Mouse (Mus musculus) liver, adult (tissue): ENCODE data around the gene Atp6v0d1.

Source experiments
- GATA4 ChIP-seq: IDR thresholded peaks from 2 replicates; pipeline ENCODE4 v1.6.1; 2014; ENCODE audit warnings: mild to moderate bottlenecking, low read length; ENCODE audit not compliant: insufficient replicate concordance

Gene Atp6v0d1

DNA sequence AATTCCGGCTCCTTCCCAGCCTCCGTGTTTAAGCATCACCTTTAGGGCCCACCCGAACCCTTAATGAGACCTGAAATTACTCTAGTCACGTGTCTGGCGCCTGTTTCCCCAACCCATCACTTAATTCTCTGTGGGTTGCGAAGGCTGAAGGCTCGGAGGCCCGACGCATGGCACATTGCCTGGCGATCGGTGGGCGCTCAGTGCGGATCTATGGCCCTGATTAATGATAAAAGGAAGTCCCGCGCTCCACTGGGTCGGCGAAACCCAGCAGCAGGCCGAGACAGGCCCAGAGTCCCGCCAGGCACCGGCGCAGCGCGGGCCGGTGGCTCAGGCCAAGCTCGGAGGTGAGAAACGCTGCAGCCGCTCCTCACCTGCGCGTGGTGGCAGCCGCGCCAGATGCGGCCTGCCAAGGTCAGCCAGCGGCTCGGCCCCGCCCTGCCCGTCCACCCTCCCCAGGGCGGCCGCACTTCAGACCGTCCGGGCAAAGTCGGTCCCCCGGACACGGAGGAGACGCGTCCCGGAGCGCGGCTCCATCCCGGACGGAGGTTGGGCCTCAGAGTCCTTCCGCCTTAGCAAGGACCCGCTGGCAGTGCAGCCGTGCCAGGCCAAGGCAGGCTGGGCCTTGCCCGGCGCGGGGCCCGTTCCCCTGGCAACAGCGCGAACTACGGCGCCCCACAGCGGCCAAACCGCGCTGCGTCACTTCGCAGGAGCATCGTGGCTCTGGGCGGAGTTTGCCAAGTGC lies 69.2 kb downstream of the Atp6v0d1 start, which contains the start of gene Zdhhc1:
Gene Zdhhc1, minus strand, starts transcription at position 464 of the 742 bp plus-strand sequence.
- TF ChIP-seq GATA4: no peak

DNA sequence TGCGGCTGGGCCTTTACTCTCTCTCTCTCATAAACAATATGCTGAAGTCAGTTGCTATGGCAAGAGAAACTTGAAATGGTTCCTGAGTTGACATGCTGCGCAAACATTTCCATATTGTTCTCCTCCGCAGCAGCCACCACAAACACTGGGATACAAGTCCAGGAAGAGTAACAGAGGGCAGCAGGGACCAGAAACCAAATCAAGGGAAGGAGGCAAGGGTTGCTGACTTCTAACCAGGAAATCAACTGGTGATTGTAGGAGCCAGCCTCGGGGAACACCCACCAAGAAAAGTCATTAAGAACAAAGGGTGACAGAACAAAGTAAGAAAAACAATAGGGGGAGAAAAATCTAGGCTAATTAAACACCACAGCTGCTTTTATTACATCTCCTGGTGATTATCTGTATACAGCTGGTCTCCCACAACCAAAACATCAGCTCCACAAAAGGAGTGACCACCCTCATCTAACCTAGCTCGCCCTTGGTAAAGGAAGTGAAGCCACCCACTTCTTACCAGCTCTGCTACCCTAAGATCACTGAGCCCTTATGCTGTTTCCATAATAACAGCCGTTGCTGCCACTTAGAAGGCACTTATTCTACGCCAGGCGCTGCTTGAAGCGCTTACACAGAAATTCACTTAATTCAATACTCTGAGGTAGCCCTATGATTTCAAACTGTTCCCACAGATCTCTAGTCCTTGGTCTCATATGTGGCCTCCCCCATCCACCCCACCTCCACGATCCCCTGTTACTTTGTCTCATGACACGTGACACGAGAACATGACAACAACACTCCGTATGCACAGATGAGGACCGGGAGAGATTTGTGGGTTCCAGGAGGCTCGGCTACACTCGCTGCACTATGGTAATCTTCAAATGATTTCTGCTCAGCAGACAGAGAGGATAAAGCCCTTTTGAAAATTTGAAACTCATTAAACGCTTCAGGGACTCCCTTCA lies 70.2 kb downstream of the Atp6v0d1 start:
- no peak; the same call in 1 of the 2 replicates for TF ChIP-seq GATA4

DNA sequence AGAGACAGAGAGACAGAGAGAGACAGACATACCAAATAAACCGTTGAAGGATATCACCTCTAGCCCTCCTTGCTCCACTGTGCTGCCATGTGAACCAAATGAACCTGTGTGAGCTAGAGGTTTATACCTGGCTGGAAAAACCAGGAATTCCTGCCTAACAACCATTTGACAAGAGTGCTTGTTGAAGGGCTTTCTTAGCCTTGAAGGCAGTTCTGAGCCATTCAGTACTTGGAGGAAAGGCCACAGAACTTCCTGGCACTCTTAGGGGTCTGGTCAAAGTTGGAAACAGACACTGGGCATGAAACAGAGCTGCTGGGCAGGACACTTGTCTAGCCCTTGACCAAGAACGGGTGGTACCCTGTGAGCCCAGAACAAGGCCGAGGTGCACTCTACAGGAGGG lies 71.3 kb downstream of the Atp6v0d1 start:
- TF ChIP-seq GATA4: no peak

DNA sequence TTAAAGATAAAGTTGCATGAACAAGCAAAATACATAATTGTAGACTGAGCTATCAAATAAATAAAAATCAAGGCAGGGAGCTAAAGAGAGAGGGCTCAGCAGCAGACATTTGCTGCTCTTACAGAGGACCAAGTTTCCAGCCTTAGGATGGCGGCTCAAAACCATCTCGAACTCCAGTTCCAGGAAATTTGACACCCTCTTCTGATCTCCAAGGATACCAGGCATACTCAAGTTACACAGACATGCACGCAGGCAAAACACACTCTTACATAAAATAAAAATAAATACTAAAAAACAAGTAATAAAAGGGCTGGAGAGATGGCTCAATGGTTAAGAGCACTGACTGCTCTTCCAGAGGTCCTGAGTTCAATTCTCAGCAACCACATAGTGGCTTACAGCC lies 72.4 kb downstream of the Atp6v0d1 start:
- TF ChIP-seq GATA4: no peak

DNA sequence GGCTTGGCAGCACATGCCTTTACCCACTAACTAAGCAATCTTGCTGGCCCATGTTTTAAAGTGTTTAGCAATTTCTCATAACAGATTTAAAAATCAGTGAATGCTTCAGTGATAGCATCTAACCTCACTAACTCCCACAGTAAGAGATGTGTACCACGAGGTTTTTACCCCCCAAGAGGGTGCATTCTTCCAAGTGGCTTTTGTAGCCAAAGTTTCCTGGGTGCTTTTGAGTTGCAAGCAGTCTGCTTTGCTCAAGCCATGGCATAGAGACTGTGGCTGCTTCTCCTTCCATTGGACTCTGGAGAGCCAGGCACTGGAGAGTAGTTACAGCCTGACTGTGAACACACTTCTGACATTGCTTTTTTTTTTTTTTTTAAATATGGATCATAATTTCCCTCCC lies 76.6 kb downstream of the Atp6v0d1 start:
- TF ChIP-seq GATA4: no peak

DNA sequence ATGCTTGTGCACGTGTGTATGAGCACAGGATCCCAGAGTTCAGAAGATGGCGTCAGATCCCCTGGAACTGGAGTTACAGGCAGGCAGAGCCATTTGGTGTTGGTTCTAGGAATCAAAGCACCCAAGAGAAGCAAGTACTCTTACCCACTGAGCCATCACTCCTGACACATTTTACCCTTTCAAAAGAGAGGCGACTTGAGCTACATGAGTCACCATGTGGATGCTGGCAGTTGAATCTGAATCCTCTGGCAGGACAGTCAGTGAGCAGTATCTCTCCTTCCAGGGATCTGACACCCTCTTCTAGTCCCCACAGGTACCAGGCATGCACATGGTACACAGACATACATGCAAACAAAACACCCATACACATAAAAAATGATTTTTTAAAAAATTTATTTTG lies 77.8 kb downstream of the Atp6v0d1 start:
- no peak for TF ChIP-seq GATA4

DNA sequence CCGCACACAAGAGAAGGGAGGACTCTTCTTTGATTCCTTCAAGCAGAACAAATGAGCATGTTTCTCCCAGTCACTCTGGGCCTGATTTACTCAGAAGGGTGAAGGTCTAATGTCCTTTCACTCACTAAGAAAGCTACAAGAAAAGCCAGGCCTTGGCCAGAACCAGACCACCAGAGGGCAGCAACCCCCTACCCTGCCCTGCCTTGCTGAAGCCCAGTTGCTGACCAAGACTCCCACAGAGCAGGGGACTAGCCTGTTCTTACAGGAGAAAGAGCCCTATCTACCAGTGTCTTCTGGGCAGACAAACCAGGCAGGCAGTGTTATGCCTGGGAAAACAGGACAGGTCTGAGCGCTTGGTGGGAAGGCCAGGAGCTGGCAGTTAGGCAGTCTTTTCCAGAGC lies 81.5 kb downstream of the Atp6v0d1 start:
- no peak for TF ChIP-seq GATA4

DNA sequence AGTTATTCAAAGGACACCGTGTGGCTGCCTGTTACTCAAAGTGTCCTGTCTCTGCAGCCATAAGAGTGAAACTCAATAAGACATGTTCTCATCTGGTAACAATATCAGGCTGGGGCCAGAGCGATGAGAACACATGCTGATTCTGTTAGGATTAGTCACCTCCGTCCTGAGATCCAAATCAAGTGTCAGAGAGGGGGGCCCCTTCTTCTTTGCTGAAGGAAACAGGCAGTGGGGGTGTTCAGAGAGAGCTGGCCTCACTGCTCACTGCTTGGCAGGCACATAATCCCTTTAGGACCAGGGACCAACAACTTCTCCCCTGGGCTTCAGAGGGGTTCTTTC lies 81.8 kb downstream of the Atp6v0d1 start:
- TF ChIP-seq GATA4: no peak

DNA sequence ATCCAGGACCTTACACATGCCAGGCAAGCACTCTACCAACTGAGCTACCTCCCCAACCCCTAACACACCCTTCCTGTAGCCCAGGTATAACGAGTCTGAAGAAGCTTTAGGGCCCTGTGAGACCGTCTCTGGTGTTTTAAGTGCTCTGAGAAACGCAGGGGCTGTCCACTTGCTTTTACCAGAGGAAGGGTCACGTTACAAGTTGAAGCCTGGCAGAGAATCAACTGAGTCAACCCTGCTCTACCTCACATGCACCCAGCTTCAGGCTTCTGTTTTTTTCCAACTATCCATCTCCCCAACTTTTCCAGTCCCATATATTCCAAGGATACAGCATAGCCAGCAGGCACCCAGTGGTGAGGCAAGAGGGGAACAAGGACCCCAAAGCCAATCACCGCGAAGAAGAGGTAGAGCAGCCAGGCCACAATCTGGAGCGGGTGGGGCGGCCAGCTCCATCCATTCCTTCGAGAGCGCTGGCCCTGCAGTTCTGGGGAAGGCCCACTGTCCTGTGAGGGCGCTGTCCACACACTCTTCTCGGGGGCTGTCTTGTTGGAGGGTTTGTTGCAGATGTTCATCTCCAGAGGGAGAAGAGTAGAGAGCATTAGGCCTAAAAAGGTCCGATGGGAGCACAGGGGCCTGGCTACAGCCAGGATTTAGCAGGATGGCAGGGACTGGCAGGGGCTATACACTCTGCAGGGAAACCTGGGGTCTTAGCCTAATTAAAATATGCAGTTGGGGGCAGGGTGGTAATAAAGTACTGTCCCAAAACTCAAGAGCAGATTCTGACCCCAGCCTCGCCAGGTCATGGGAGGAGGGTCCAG lies 82.4 kb downstream of the Atp6v0d1 start:
- TF ChIP-seq GATA4: no peak

DNA sequence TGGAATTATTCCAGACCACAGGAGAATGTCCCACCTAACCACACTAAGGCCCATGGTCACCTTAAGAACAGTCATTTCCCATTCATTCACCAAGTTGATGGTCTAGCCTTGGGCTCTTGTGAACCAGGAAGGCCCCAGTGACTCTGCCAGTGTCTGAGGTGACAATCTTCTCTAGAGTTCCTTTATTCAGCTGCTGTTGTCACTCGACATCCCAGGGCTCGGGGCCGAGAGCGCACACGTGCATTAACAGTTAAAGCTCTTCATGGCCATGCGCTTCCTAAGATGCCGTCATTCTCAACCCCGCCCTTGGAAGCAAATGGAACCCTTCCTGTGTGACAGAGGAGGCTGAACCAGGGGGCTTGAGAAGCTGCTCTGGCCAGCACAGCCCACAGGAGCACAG lies 83.7 kb downstream of the Atp6v0d1 start:
- TF ChIP-seq GATA4: no peak

DNA sequence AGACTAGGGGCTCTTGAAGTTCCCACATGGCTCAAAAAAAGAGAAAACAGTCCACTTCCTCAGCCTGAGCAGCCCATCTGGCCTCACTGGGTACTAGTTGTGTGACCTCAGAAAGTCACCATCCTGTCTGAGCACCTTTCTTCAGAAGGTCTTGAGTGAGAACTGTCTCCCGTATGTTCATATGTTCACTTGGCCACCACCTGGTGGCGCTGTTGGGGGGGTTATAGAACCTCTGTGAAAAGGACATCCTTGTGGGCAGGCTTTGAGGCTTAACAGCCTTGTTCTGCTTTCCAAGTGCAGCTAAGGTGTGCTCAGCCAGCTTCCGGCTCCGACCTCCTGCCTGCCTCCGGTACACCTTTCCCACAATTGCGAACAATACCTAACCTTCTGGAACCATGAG lies 84.4 kb downstream of the Atp6v0d1 start:
- TF ChIP-seq GATA4: no peak

DNA sequence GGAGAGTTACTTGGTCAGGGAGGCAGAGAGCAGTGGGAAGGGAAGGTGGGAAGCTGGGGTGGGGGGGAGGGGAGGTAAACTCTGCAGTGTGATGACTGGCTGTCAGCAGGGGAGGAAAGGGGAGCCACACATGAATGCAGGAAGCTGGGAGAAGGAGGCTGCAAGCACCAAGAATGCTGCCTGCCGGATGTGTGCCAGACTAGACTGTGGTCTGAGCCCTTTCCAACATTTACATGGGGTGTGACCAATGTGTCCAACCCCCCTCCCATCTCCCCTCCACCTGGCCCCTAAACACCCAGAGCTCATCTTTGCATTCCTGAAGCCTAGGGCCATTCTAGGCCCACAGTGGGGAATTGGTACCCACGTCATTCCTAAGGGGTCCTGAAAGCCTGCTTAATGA lies 84.8 kb downstream of the Atp6v0d1 start:
- TF ChIP-seq GATA4: no peak

DNA sequence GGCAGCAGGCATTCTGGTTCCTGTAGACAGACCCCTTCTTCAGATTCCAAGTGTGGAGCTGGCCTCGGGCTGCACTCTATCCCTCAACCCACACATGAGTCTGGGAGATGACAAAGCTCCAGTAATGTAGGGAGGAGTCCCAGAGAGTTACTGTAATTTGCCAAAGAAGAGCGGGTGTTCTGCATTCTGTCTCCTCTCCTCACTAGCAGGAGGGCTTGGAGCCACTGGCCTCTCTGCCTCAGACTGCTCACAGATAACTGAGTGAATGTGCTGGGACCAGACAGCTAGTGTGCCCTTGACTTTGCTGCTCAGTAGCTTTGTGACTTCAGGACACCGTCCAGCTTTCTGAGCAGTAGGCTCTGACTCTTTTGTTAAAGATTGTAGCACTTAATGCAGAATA lies 88.1 kb downstream of the Atp6v0d1 start:
- no peak for TF ChIP-seq GATA4

DNA sequence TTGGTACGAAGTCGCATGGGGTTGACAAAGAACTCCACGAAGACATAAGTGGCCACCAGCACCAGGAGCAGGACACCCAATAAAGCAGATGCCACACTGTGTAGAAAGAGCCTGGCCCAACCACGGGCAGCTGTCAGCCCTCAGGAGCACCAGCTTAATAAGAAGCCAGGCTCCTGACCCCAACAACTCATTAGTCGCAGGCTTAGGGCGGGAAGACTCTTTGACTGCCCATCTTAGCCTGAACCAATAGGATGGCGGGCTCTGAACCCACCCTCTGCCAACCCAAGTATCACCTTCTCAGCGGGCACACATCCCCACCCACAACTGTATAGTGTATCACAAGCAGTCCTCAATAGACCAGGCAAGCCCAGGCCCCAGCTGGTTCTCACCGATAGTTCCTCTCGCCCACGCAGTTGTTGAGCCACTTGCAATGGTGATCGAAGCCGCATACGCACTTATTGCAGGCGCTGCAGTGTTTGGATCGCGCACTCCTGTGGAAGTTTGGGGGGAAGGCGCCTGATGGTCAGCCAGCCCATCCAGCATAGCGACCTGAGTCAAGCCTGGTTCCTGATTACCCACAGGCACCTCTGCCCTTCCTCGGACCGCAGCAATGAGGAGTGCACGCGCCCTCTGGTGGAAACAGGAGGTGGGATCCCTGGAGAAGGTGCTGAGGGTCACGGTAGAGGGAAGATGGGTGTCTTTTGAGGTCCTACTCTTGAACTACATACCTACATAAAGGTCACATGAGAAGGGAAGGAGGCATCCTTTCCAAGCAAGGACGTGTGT lies 89.0 kb downstream of the Atp6v0d1 start:
- no peak for TF ChIP-seq GATA4

DNA sequence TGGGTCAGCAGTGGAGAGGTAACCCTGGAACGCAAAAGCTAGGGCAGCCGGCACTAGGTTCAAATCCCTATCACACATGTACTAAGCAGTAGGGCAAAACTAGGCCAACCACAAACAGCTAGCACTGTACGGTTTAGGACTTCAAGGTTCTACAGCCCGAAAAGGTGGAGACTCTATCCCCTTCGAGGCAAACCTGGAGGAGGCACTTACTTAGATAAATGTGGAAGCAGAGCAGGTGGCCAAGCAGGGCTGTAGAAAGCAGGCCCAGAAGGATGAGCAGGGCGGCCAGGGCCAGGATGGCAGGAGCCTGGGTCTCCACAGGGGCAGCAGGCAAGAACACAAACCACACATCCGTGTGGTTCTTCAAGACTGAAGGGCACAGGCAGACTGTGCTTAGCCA lies 89.7 kb downstream of the Atp6v0d1 start:
- TF ChIP-seq GATA4: no peak

DNA sequence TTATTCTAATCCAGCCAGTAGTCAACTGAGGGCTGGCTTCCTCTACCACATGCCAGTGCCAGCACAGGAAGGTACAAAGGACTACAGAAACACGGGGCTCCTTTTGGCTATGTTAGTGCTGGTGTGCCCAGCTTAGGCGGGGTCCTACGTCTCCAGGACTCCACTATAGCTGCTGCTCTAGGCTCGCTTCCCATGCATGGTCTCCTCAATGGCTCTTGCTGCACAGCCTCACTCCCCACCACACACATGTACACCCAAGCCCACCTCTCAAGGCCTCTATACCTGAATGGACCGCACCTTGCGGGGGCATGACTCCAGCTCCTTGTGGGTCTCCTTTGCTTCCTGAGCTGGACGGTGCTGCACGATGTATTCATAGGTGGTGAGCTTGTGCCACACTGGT lies 90.1 kb downstream of the Atp6v0d1 start:
- TF ChIP-seq GATA4: no peak
